Mouse (Mus musculus) midbrain, embryonic 13.5 days (tissue): ENCODE results near the gene Itga3. TPM values are rescaled to one million over a fixed set of nuclear protein-coding genes. Genes with fewer than 3 reads are reported as not detected.

Experiments used
- ATAC-seq: fragments of 200-750 bp; cut with Nextera tagmentation; 2 replicates; pipeline ENCODE4 v1.8.0; 2017; ENCODE audit warnings: mild to moderate bottlenecking, moderate TSS enrichment, moderate library complexity
- H3K27ac ChIP-seq: fragments of 300-500 bp; sonication (generic); 2 replicates; pipeline ENCODE4 v1.5.1; 2015; ENCODE audit warnings: inconsistent platforms, mild to moderate bottlenecking, moderate library complexity
- H3K27me3 ChIP-seq: fragments of 300-500 bp; sonication (generic); 2 replicates; pipeline ENCODE4 v1.6.1; 2015; ENCODE audit warnings: mild to moderate bottlenecking, inconsistent platforms
- H3K36me3 ChIP-seq: fragments of 300-500 bp; sonication (generic); 2 replicates; pipeline ENCODE4 v1.6.1; 2015; ENCODE audit warnings: mild to moderate bottlenecking, inconsistent platforms
- H3K4me1 ChIP-seq: fragments of 300-500 bp; sonication (generic); replicated peaks from 2 replicates; pipeline ENCODE4 v1.6.1; 2015; ENCODE audit warnings: inconsistent platforms
- H3K4me2 ChIP-seq: fragments of 300-500 bp; sonication (generic); replicated peaks from 2 replicates; pipeline ENCODE4 v1.6.1; 2015; ENCODE audit warnings: moderate library complexity, mild to moderate bottlenecking, inconsistent platforms
- H3K4me3 ChIP-seq: fragments of 300-500 bp; sonication (generic); replicated peaks from 2 replicates; pipeline ENCODE4 v1.5.1; 2015; ENCODE audit warnings: mild to moderate bottlenecking, inconsistent platforms
- H3K9ac ChIP-seq: fragments of 300-500 bp; sonication (generic); replicated peaks from 2 replicates; pipeline ENCODE4 v1.6.1; 2015; ENCODE audit warnings: mild to moderate bottlenecking, inconsistent platforms
- H3K9me3 ChIP-seq: fragments of 300-500 bp; sonication (generic); 2 replicates; pipeline ENCODE4 v1.6.1; 2016; ENCODE audit warnings: mild to moderate bottlenecking, inconsistent platforms
- WGBS: fragments of 180-500 bp; shearing (Covaris S2); methylation state at CpG from one replicate; pipeline ENCODE4 v1.1.7; 2015; 5-methylcytosine and 5-hydroxymethylcytosine counted together
- polyA plus RNA-seq: library from polyadenylated mRNA; unstranded; fragments of >200 nt; fragmentation: Nextera tagmentation; extraction: Ambion mirVana; gene quantifications from 2 replicates; pipeline ENCODE4 v1.2.1, GENCODE M21; 2015

Itga3 gene
- polyA plus RNA-seq, 1 experiment from 2014 or later: 8.8 TPM

GRCm38 (mm10) chr11:95105274-95105874, 28.8 kb upstream of the Itga3 start:
- no peaks in the 10 kb centered on the region for H3K9me3 ChIP-seq
- H3K36me3 ChIP-seq: no peaks in the 10 kb centered on the region
- no peak for ATAC-seq
- peak overlapping the region; percentile 39 for H3K4me2 ChIP-seq
- WGBS: 5% methylated on average over 25 of the region's 25 CpGs
- H3K4me1 ChIP-seq: peaks cover 16% of the 10 kb centered on the region
- H3K27me3 ChIP-seq: peaks cover 12% of the 10 kb centered on the region
- no peak overlapping the region for H3K9ac ChIP-seq
- 0 out of 2 replicates have a peak overlapping the region, but pooled peaks have one; percentile 1 for H3K4me3 ChIP-seq
- no peak overlapping the region for H3K27ac ChIP-seq

DNA sequence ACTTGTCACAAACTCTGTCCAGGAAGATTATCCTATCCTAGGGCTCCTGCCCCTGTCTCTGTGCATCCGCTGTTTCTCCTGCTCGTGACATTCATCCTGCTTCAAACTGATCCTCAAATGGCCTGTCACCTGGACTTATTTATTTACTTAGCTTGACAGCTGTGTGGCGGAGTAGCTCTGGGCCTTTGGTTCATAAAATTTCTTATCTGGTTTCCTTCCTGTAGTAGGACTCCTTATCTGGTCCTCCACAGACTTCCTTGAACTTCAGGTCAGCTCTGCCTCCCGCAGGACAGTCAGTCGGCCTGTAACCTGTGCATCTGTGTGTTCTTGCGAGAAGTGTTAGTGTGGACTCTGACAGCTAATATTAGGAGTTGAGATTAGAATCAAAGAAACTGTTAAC, 27.7 kb upstream of the Itga3 start:
- peaks cover 13% of the 10 kb centered on the region for H3K4me1 ChIP-seq
- H3K27ac ChIP-seq: no peak overlapping the region
- H3K4me2 ChIP-seq: no peak overlapping the region
- peaks cover 17% of the 10 kb centered on the region for H3K27me3 ChIP-seq
- WGBS: 73% methylated on average over 6 of the region's 6 CpGs
- no peak overlapping the region for H3K4me3 ChIP-seq
- no peaks in the 10 kb centered on the region for H3K36me3 ChIP-seq
- no peak for ATAC-seq
- H3K9ac ChIP-seq: no peak overlapping the region
- no peaks in the 10 kb centered on the region for H3K9me3 ChIP-seq

DNA sequence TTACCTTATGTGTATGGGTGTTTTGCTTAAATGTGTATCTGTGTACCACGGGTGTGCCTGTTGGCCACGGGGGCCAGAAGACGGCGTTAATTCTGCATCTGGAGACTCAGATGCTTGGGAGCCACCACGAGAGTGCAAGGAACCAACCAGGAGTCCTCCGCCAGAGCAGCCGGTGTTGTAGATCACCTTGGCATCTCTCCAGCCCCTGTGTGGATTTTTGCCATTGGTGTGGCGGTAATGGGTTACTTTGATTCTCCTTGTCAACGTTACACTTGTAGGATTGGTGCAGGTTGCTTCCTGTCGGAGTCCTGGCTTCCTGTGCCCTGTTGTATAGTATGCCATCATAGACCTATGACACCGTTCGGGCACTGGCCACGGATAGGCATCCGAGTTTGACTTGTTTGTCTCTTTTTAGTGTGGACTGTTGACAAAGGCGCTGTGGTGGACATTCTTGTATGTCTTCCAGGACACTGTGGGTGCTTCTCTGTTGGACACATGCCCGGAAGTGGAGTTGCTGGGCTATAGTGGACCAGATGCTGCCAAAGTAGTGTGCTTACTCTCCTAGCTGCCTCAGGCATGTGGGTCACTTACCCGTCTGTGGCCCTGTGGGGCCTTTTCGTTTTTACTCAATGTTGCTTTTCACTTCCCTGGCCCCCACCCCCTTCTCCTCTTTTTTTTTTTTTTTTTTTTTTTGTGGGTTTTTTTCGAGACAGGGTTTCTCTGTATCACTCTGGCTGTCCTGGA, 25.7 kb upstream of the Itga3 start:
- no peak for ATAC-seq
- no peak overlapping the region for H3K27ac ChIP-seq
- H3K4me3 ChIP-seq: no peak overlapping the region
- H3K9me3 ChIP-seq: no peaks in the 10 kb centered on the region
- no peak overlapping the region for H3K9ac ChIP-seq
- 93% methylated on average over 19 of the region's 19 CpGs for WGBS
- H3K4me1 ChIP-seq: peaks cover 12% of the 10 kb centered on the region
- H3K4me2 ChIP-seq: no peak overlapping the region
- peaks cover 17% of the 10 kb centered on the region for H3K27me3 ChIP-seq
- H3K36me3 ChIP-seq: no peaks in the 10 kb centered on the region

DNA sequence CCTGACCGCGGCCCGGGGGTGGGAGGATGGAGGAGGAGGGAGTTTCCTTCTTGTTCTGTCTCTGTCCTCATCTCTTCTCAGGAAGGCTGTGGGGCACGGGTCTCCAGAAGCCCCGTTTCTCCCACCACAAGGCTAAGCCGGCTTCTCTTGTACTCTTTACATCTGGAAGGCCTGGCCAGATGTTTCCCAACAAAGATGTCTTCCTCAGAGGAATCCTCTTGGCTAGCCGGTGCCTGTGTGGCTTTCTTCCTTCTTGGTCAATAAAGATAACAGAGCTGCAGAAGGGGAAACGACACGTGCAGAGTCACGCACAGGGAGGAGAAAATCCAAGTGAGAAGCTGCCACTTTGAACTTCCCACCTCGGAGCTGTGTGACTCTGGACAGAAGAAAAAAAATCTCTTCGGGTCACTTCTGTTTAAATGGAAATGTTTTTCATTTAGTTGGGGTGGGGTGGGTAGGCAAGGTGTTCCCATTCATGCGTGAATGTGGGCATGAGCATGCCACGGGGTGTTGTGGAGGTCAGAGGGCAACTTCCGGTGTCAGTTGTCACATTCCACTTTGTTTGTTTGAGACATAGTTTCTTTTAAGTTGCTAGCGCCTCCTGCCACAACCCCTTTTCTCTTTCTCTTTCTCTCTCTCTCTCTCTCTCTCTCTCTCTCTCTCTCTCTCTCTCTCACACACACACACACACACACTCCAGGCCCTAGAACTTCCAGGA, 24.6 kb upstream of the Itga3 start:
- H3K27ac ChIP-seq: no peak overlapping the region
- ATAC-seq: no peak
- H3K9ac ChIP-seq: no peak overlapping the region
- 29% methylated on average over 16 of the region's 16 CpGs for WGBS
- no peak overlapping the region for H3K4me2 ChIP-seq
- H3K4me1 ChIP-seq: peaks cover 16% of the 10 kb centered on the region
- H3K27me3 ChIP-seq: peaks cover 13% of the 10 kb centered on the region
- no peaks in the 10 kb centered on the region for H3K9me3 ChIP-seq
- H3K36me3 ChIP-seq: no peaks in the 10 kb centered on the region
- no peak overlapping the region for H3K4me3 ChIP-seq

- no peak overlapping the region for H3K9ac ChIP-seq
- no peak overlapping the region for H3K4me2 ChIP-seq
- H3K9me3 ChIP-seq: no peaks in the 10 kb centered on the region
- peaks cover 5% of the 10 kb centered on the region; the same call in 1 of the 2 replicates for H3K27me3 ChIP-seq
- ATAC-seq: no peak
- H3K4me3 ChIP-seq: no peak overlapping the region
- H3K36me3 ChIP-seq: no peaks in the 10 kb centered on the region
- H3K4me1 ChIP-seq: peaks cover 13% of the 10 kb centered on the region
- 37% methylated on average over 3 of the region's 3 CpGs for WGBS
- H3K27ac ChIP-seq: no peak overlapping the region
These were observed 23.8 kb upstream of the Itga3 start for GRCm38 (mm10) chr11:95100393-95100792.

DNA sequence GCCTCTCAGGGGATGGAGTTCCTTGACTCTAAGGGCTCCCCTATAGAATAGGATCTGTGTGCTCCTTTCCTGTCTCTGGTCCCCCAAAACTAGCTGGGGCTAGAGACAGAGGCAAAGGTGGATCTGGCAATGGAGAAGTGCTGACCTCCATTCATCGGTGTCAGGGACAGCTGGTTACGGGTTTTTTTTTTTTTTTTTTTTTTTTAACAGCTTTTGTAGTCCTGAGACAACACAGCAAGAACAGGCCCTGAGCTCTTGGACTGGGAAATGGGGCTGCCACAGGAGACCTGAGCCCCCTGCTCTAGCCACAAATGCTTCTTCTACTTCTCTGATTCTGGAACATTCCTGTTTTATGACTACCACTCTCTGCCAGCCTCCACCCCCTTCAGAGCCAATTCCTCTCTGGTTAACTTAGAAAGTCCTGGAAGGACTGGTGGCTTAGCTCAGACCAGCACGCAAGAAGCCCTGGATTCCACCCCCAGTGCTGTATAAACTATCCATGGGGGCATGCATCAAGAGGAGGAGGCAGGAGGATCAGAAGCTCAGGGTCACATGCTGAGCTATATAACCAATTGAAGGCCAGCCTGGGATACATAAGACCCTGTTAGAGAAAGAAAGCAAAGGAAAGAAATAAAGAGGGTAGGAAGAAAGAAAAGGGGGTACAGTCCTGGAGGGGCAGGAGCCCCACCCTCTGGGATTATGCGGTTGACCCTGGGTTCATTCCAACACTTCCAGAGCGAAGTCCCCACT, 21.9 kb upstream of the Itga3 start:
- peaks cover 9% of the 10 kb centered on the region; the same call in 1 of the 2 replicates for H3K4me1 ChIP-seq
- 72% methylated on average over 5 of the region's 5 CpGs for WGBS
- H3K9ac ChIP-seq: no peak overlapping the region
- no peaks in the 10 kb centered on the region for H3K9me3 ChIP-seq
- H3K27me3 ChIP-seq: peaks cover 5% of the 10 kb centered on the region; the same call in 1 of the 2 replicates
- ATAC-seq: no peak
- H3K4me3 ChIP-seq: no peak overlapping the region
- H3K27ac ChIP-seq: no peak overlapping the region
- no peak overlapping the region for H3K4me2 ChIP-seq
- no peaks in the 10 kb centered on the region for H3K36me3 ChIP-seq

DNA sequence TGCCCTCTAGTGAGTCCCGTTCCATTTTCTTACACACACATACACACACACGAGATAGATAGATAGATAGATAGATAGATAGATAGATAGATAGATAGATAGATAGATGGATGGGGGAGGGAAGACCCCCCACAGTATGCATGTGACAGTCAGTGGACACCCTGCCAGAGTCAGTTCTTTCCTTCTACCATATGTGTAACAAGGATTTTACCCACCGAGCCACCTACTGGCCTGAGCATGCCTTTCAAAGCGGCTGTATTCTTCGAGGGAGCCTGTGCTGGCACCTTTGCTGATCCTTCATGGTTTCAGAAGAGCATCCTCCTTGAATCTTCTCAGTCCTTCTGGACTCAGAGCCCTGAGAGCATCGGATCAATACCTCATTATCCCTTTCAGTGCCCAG, 21.3 kb upstream of the Itga3 start:
- WGBS: 63% methylated on average over 6 of the region's 6 CpGs

DNA sequence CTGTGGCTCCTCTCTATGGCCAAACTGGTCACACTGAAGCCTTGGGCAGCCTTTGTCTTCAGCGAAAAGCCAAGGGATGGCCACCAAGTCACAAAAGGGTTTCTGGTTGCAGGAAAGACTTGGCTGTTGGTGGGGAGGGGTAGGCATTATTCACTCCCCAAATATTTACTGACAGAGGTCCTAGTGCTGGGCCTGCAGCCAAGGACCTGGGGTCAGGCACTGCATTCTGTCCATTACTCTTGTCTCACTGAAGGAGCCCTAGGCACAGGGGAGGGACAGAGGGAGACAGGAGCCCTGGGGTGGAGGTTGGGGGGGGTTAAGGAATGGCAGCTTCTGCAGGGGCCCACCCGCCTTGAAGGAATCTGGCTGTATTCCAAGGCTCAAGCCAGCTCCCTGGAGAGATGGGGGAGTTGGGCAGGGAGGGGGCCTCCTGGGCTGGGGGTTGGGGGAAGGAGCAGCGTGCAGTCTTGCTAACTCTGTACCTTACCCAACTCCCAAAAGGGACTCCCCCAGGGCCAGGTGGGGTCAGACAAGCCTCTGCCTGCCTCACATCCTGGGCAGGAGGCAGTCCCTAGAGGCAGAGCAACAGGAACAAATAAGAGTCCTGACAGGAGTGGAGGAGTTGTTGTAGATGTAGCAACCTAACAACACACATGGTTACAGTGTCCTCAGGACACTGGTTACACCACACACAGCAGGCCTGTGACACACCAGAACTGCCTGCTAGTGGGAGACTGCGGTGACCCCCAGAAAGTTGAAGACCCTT, 20.2 kb upstream of the Itga3 start:
- Histone ChIP-seq H3K9ac (no peak overlapping the region), H3K4me3 (no peak overlapping the region), H3K4me2 (no peak overlapping the region), H3K4me1 (peaks cover 9% of the 10 kb centered on the region; the same call in 1 of the 2 replicates), H3K9me3 (no peaks in the 10 kb centered on the region), H3K36me3 (no peaks in the 10 kb centered on the region), H3K27me3 (peaks cover 5% of the 10 kb centered on the region; the same call in 1 of the 2 replicates), H3K27ac (no peak overlapping the region)
- ATAC-seq: no peak
- 61% methylated on average over 4 of the region's 4 CpGs for WGBS

More for the DNA sequence above, 21.3 kb upstream of the Itga3 start:
- Histone ChIP-seq H3K27me3 (peaks cover 5% of the 10 kb centered on the region; the same call in 1 of the 2 replicates), H3K4me2 (no peak overlapping the region), H3K36me3 (no peaks in the 10 kb centered on the region), H3K9me3 (no peaks in the 10 kb centered on the region), H3K27ac (no peak overlapping the region), H3K4me1 (peaks cover 9% of the 10 kb centered on the region; the same call in 1 of the 2 replicates), H3K4me3 (no peak overlapping the region), H3K9ac (no peak overlapping the region)
- no peak for ATAC-seq

DNA sequence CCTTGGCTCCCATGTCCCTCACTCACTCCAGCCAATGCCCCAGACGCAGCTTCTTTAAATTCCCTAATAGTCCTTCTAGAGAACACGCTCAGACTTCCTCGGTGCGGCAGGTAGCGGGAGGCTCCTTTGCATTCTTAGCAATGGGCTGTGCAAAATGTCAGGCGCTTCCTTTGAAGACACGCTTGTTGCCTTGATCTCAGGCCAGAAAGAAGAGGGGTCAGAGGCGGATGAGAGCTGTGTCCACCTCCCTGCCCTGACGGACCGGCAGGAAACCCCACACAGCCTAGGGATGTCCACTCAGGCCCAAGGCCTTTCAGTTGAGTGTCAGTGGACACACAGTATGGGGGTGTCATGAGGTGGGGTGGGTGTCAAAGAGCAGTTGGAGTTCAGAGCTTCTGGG, 19.0 kb upstream of the Itga3 start:
- 78% methylated on average over 10 of the region's 10 CpGs for WGBS
- no peaks in the 10 kb centered on the region for H3K9me3 ChIP-seq
- H3K4me2 ChIP-seq: no peak overlapping the region
- no peak for ATAC-seq
- peaks cover 9% of the 10 kb centered on the region; the same call in 1 of the 2 replicates for H3K4me1 ChIP-seq
- H3K4me3 ChIP-seq: no peak overlapping the region
- H3K9ac ChIP-seq: no peak overlapping the region
- H3K27me3 ChIP-seq: peaks cover 5% of the 10 kb centered on the region; the same call in 1 of the 2 replicates
- no peak overlapping the region for H3K27ac ChIP-seq
- no peaks in the 10 kb centered on the region for H3K36me3 ChIP-seq

DNA sequence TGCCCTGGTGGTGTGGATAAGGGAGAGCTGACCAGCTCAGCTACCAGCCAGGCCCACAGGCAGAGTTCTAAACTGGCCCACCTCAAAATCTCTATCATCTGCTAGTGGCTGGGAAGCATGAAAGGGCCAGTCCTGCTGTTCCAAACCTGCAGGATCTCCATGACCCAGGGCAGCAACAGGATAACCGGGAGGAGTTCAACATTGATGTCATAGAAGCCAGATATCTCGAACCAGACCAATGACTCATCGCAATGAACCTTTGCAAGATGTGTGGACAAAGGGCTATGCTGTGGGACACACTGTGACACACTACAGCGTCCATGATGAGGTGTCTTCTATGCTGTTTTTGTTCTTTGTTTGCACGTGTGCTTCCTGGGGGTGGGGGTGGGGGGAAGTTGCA, 16.5 kb upstream of the Itga3 start:
- no peaks in the 10 kb centered on the region for H3K27me3 ChIP-seq
- H3K4me3 ChIP-seq: no peak overlapping the region
- peaks cover 9% of the 10 kb centered on the region; the same call in 1 of the 2 replicates for H3K4me1 ChIP-seq
- no peak overlapping the region for H3K9ac ChIP-seq
- H3K27ac ChIP-seq: no peak overlapping the region
- no peak overlapping the region for H3K4me2 ChIP-seq
- no peaks in the 10 kb centered on the region for H3K9me3 ChIP-seq
- WGBS: 81% methylated on average over 5 of the region's 5 CpGs
- H3K36me3 ChIP-seq: no peaks in the 10 kb centered on the region
- no peak for ATAC-seq
